Mouse (Mus musculus) heart, adult 2 months (tissue): ENCODE results near the gene Krtcap2. TPM values are rescaled to one million over a fixed set of nuclear protein-coding genes. Genes with fewer than 3 reads are reported as not detected.

Source experiments
- DNase-seq, 2 experiments: peaks; one replicate each; pipeline ENCODE4 v3.0.0; 2021
- H3K27ac ChIP-seq: fragments of 200-600 bp; 2 replicates; pipeline ENCODE4 v1.8.1; 2022
- H3K27me3 ChIP-seq: fragments of 200-500 bp; 2 replicates; pipeline ENCODE4 v1.6.1; 2012; ENCODE audit warnings: mild to moderate bottlenecking, low read length, inconsistent platforms, mixed read lengths; ENCODE audit not compliant: control insufficient read depth, insufficient read depth
- H3K36me3 ChIP-seq: fragments of 200-500 bp; 2 replicates; pipeline ENCODE4 v1.6.1; 2012; ENCODE audit warnings: low read length, inconsistent platforms; ENCODE audit not compliant: control insufficient read depth, insufficient read depth
- H3K4me1 ChIP-seq: fragments of 200-500 bp; 2 replicates; pipeline ENCODE4 v1.6.1; 2011; ENCODE audit warnings: low read length; ENCODE audit not compliant: control insufficient read depth, insufficient read depth
- H3K4me3 ChIP-seq: fragments of 200-600 bp; 2 replicates; pipeline ENCODE4 v1.8.1; 2022
- H3K79me2 ChIP-seq: fragments of 200-500 bp; replicated peaks from 2 replicates; pipeline ENCODE4 v1.6.1; 2012; ENCODE audit warnings: mild to moderate bottlenecking, inconsistent platforms, low read length, moderate library complexity, mixed read lengths; ENCODE audit not compliant: control insufficient read depth, insufficient read depth
- H3K9ac ChIP-seq: fragments of 200-500 bp; 2 replicates; pipeline ENCODE4 v1.6.1; 2012; ENCODE audit warnings: low read depth, mild to moderate bottlenecking, control low read depth, inconsistent platforms, low read length, mixed read lengths
- CTCF ChIP-seq: fragments of 200-600 bp; IDR thresholded peaks from 2 replicates; pipeline ENCODE4 v1.8.1; 2022; ENCODE audit warnings: antibody characterized with exemption, mild to moderate bottlenecking, moderate library complexity
- EP300 ChIP-seq: fragments of 200-500 bp; IDR thresholded peaks from 2 replicates; pipeline ENCODE4 v1.6.1; 2011; ENCODE audit warnings: low read depth, low read length, control low read depth; ENCODE audit not compliant: insufficient read depth
- POLR2A ChIP-seq: fragments of 200-500 bp; IDR thresholded peaks from 2 replicates; pipeline ENCODE4 v1.6.1; 2011; ENCODE audit warnings: mild to moderate bottlenecking, low read depth, low read length, control low read depth; ENCODE audit not compliant: insufficient read depth
- WGBS: fragments of 180-500 bp; shearing (Covaris S2); methylation state at CpG from one replicate; pipeline ENCODE4 v1.1.7; 2018; 5-methylcytosine and 5-hydroxymethylcytosine counted together
- intact Hi-C: fragments of 180-260 bp; cut with DNase I; formaldehyde crosslinking; loops from one replicate; pipeline ENCODE4 v1.15.1; 2025
- polyA plus RNA-seq: library from polyadenylated mRNA; depleted of rRNA; stranded (reverse); fragments of >200 nt; gene quantifications from 2 replicates; pipeline ENCODE4 v1.2.3, GENCODE M21; 2012
- total RNA-seq, 2 experiments: library from RNA; stranded (reverse); gene quantifications; 2 replicates each; pipeline ENCODE4 v1.2.3; 2021

Gene Krtcap2
- total and polyA plus RNA-seq, 3 experiments: 80.7 to 116 (median 95.7) TPM

GRCm38 (mm10) chr3:89230561-89230960 is 15.2 kb upstream of the Krtcap2 start:
- TF ChIP-seq POLR2A: no peak
- no peak for TF ChIP-seq CTCF
- no peak for TF ChIP-seq EP300
- 85% methylated on average over 2 of the region's 2 CpGs for WGBS
- Histone ChIP-seq H3K4me1 (peaks cover 1% of the 10 kb centered on the region; the same call in 1 of the 2 replicates), H3K36me3 (no peaks in the 10 kb centered on the region), H3K9ac (no peak overlapping the region), H3K27me3 (no peaks in the 10 kb centered on the region), H3K79me2 (no peaks in the 10 kb centered on the region), H3K27ac (no peak overlapping the region), H3K4me3 (no peak overlapping the region)
- intact Hi-C loops: no loop called here
- DNase-seq: no peak

- TF ChIP-seq POLR2A: no peak
- Histone ChIP-seq H3K36me3 (no peaks in the 10 kb centered on the region), H3K4me3 (no peak overlapping the region), H3K79me2 (no peaks in the 10 kb centered on the region), H3K27me3 (no peaks in the 10 kb centered on the region), H3K27ac (no peak overlapping the region), H3K9ac (no peak overlapping the region), H3K4me1 (peaks cover 1% of the 10 kb centered on the region; the same call in 1 of the 2 replicates)
- no peak for DNase-seq
- intact Hi-C loops: no loop called here
- 46% methylated on average over 7 of the region's 7 CpGs for WGBS
Measured at GRCm38 (mm10) chr3:89231345-89231744, 14.4 kb upstream of the Krtcap2 start.

DNA sequence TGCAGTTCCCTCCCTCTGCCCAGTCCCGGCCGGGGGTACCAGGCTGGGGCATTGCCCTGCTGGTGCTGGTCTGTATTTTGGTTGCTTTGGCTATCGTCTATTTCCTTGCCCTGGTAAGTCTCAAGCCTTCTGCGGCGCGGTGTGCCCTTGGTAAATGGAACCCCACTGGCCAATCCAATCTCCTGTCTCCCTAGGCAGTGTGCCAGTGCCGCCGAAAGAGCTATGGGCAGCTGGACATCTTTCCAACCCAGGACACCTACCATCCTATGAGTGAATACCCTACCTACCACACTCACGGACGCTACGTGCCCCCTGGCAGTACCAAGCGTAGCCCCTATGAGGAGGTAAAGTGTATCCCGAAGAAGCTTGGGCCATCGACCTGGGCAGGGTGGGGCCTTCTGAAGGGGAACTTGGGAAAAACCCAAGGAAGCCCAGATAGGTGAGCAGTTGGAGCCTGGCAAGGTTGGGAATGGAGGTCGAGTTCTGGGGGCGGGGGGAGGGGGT is 13.9 kb upstream of the Krtcap2 start:
- Histone ChIP-seq H3K4me1 (peaks cover 1% of the 10 kb centered on the region; the same call in 1 of the 2 replicates), H3K36me3 (no peaks in the 10 kb centered on the region), H3K27ac (no peak overlapping the region), H3K4me3 (no peak overlapping the region), H3K27me3 (no peaks in the 10 kb centered on the region), H3K9ac (no peak overlapping the region), H3K79me2 (no peaks in the 10 kb centered on the region)
- 73% methylated on average over 16 of the region's 16 CpGs for WGBS
- DNase-seq: no peak
- intact Hi-C loops: no loop called here
- TF ChIP-seq EP300 (no peak), CTCF (no peak), POLR2A (no peak)

GRCm38 (mm10) chr3:89232614-89233013 is 13.2 kb upstream of the Krtcap2 start:
- Histone ChIP-seq H3K79me2 (no peaks in the 10 kb centered on the region), H3K4me3 (no peak overlapping the region), H3K27me3 (no peaks in the 10 kb centered on the region), H3K9ac (no peak overlapping the region), H3K27ac (no peak overlapping the region), H3K4me1 (peaks cover 1% of the 10 kb centered on the region; the same call in 1 of the 2 replicates), H3K36me3 (no peaks in the 10 kb centered on the region)
- intact Hi-C loops: no loop called here
- WGBS: 91% methylated on average over 6 of the region's 6 CpGs
- DNase-seq: no peak
- no peak for TF ChIP-seq CTCF
- TF ChIP-seq POLR2A: no peak
- no peak for TF ChIP-seq EP300

DNA sequence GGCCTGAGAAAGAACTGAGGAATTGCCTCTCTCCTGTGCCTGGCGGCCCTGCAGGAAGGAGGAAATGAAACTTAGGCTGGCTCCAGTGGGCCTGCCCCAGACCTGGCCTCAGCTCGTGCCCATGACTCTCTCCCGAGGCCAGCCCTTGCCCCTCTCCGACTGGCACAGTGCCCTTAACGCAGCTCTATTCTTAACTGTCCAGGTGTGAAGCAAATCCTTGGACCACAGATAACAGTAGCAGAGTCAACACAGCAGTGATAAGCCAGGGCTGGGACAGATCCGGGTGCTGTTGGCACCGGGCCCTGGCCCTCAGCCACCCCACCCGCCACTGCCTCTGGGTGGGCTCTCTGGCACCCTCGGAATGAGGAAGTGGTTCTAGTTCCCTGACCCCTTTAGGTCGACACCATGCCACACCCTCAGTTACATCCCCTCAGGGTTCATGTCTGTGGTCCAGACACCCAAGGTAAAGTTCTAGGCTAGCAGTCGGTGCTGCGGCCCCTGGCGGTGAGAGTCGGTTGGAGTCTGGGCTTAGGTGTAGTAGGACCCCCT is 12.1 kb upstream of the Krtcap2 start:
- Histone ChIP-seq H3K36me3 (no peaks in the 10 kb centered on the region), H3K79me2 (no peaks in the 10 kb centered on the region), H3K27me3 (no peaks in the 10 kb centered on the region), H3K9ac (no peak overlapping the region), H3K27ac (no peak overlapping the region), H3K4me3 (no peak overlapping the region), H3K4me1 (0 out of 2 replicates have a peak, but pooled peaks cover 1% of the 10 kb centered on the region)
- TF ChIP-seq POLR2A (no peak), EP300 (no peak), CTCF (no peak)
- intact Hi-C loops: no loop called here
- peak in 1 of 2 experiments; percentile 56 for DNase-seq
- 42% methylated on average over 14 of the region's 14 CpGs for WGBS

- 80% methylated on average over 10 of the region's 10 CpGs for WGBS
- Histone ChIP-seq H3K9ac (no peak overlapping the region), H3K27me3 (no peaks in the 10 kb centered on the region), H3K4me3 (no peak overlapping the region), H3K79me2 (no peaks in the 10 kb centered on the region), H3K27ac (no peak overlapping the region), H3K4me1 (0 out of 2 replicates have a peak, but pooled peaks cover 1% of the 10 kb centered on the region), H3K36me3 (no peaks in the 10 kb centered on the region)
- intact Hi-C loops: no loop called here
- no peak for DNase-seq
- TF ChIP-seq POLR2A (no peak), CTCF (no peak), EP300 (no peak)
Measured at GRCm38 (mm10) chr3:89236516-89236915, 9.2 kb upstream of the Krtcap2 start.

DNA sequence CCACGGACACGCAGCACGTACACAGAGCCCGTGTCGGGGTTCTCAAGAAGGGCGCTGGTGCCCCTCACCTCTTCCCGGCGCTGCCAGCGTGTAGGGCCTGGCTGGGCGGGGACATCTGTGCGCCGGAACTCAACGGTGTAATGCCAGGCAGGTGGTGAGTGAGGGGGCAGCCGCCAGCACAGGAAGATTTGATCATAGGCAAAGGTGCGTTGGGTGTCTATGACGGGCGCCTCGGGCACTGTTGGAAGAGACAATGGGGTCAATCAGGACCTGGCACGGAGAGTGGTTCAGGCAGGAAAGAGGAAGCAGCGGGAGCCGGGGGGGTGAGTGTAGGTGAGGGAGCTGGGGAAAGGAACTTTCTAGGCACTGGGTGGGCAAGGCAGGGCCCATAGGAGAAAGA is 8.1 kb upstream of the Krtcap2 start:
- H3K79me2 ChIP-seq: no peaks in the 10 kb centered on the region
- H3K4me3 ChIP-seq: no peak overlapping the region
- no peak overlapping the region for H3K9ac ChIP-seq
- no peak overlapping the region for H3K27ac ChIP-seq
- no peaks in the 10 kb centered on the region for H3K36me3 ChIP-seq
- DNase-seq: no peak
- H3K4me1 ChIP-seq: 0 out of 2 replicates have a peak, but pooled peaks cover 1% of the 10 kb centered on the region
- 83% methylated on average over 21 of the region's 21 CpGs for WGBS
- TF ChIP-seq EP300 (no peak), POLR2A (no peak), CTCF (no peak)
- intact Hi-C loops: no loop called here
- no peaks in the 10 kb centered on the region for H3K27me3 ChIP-seq
